Mouse (Mus musculus): ENCODE data around the gene Gm20379. TPM values are rescaled to one million over a fixed set of nuclear protein-coding genes. Genes with fewer than 3 reads are reported as not detected.

The Gm20379 gene
- polyA plus RNA-seq, 1 experiment from 2014 or later = 1.2 TPM

DNA sequence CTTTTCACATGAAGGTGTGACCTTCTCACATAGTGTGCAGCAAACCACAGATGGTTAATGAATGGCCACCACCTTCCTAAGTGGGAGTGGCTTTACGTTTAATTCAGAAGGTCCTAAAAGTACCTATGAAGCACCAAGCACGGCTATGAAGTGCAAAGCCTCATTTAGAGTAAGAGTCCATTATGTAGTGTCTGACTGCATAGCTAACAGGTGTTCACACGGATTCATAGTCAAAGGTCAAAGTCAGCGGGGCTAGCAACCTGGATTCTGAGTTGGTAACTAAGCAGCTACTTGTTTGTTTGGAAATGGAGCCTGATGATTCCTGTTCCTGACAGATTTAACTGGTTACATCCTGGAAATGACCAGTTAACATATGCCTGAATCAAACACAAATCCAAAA is 4.0 kb upstream of the Gm20379 start:
- no peak for ATAC-seq (ENCODE audit: low FRiP score)
- Histone ChIP-seq H3K9me3 (replicated peaks) (no peaks in the 10 kb centered on the region), H3K27ac (replicated peaks) (no peak overlapping the region), H3K9ac (replicated peaks) (no peak overlapping the region), H3K4me3 (replicated peaks) (no peak overlapping the region), H3K36me3 (peaks cover 13% of the 10 kb centered on the region; the same call in 1 of the 2 replicates), H3K4me1 (no peaks in the 10 kb centered on the region), H3K27me3 (replicated peaks) (no peaks in the 10 kb centered on the region), H3K4me2 (no peak overlapping the region)
- 74% methylated on average over 4 of the region's 4 CpGs for WGBS

GRCm38 (mm10) chr13:92302466-92302865 is 3.3 kb upstream of the Gm20379 start:
- Histone ChIP-seq H3K9ac (replicated peaks) (no peak overlapping the region), H3K27ac (replicated peaks) (no peak overlapping the region), H3K27me3 (replicated peaks) (no peaks in the 10 kb centered on the region), H3K4me1 (no peaks in the 10 kb centered on the region), H3K9me3 (replicated peaks) (no peaks in the 10 kb centered on the region), H3K4me2 (no peak overlapping the region), H3K36me3 (peaks cover 13% of the 10 kb centered on the region; the same call in 1 of the 2 replicates), H3K4me3 (replicated peaks) (no peak overlapping the region)
- 70% methylated on average over 4 of the region's 4 CpGs for WGBS
- no peak for ATAC-seq (ENCODE audit: low FRiP score)

- H3K27me3 ChIP-seq (replicated peaks) = no peaks in the 10 kb centered on the region
- H3K36me3 ChIP-seq = peaks cover 18% of the 10 kb centered on the region; the same call in 1 of the 2 replicates
- WGBS = 58% methylated on average over 8 of the region's 8 CpGs
- H3K9ac ChIP-seq (replicated peaks) = no peak overlapping the region
- no peak overlapping the region for H3K27ac ChIP-seq (replicated peaks)
- H3K4me3 ChIP-seq (replicated peaks) = no peak overlapping the region
- no peaks in the 10 kb centered on the region for H3K4me1 ChIP-seq
- peak; percentile 62 for ATAC-seq (ENCODE audit: low FRiP score)
- H3K9me3 ChIP-seq (replicated peaks) = no peaks in the 10 kb centered on the region
- H3K4me2 ChIP-seq = no peak overlapping the region
Observed at GRCm38 (mm10) chr13:92303062-92303948, 2.5 kb upstream of the Gm20379 start.

DNA sequence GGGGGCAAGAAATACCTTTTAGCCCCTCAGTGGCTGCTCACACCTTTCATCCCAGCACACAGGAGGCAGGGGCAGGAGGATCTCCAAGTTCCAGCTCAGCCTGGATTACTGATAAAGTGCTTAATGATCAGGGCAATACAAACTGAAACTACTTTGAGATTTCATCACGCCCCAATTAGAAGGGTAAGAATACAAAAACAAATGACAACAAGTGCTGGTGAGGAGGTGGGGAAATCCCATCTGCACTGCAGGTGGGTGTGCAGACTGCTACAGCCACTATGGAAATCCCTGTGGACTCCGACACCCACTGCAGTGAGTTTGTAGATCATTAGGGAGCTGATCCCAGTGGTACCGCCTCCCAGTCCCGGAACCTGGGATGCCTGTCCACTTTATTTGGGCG is 1.5 kb upstream of the Gm20379 start:
- Histone ChIP-seq H3K27me3 (replicated peaks) (no peaks in the 10 kb centered on the region), H3K9me3 (replicated peaks) (no peaks in the 10 kb centered on the region), H3K36me3 (peaks cover 24% of the 10 kb centered on the region), H3K27ac (replicated peaks) (no peak overlapping the region), H3K4me1 (no peaks in the 10 kb centered on the region), H3K9ac (replicated peaks) (no peak overlapping the region), H3K4me2 (no peak overlapping the region), H3K4me3 (replicated peaks) (no peak overlapping the region)
- WGBS = 96% methylated on average over 5 of the region's 5 CpGs
- no peak for ATAC-seq (ENCODE audit: low FRiP score)

GRCm38 (mm10) chr13:92314613-92315012 is 8.8 kb downstream of the Gm20379 start:
- 90% methylated on average over 5 of the region's 5 CpGs for WGBS
- Histone ChIP-seq H3K27ac (replicated peaks) (no peak overlapping the region), H3K27me3 (replicated peaks) (no peaks in the 10 kb centered on the region), H3K9me3 (replicated peaks) (no peaks in the 10 kb centered on the region), H3K4me3 (replicated peaks) (no peak overlapping the region), H3K9ac (replicated peaks) (no peak overlapping the region), H3K36me3 (peaks cover 9% of the 10 kb centered on the region; the same call in 1 of the 2 replicates), H3K4me2 (no peak overlapping the region), H3K4me1 (no peaks in the 10 kb centered on the region)
- no peak for ATAC-seq (ENCODE audit: low FRiP score)

DNA sequence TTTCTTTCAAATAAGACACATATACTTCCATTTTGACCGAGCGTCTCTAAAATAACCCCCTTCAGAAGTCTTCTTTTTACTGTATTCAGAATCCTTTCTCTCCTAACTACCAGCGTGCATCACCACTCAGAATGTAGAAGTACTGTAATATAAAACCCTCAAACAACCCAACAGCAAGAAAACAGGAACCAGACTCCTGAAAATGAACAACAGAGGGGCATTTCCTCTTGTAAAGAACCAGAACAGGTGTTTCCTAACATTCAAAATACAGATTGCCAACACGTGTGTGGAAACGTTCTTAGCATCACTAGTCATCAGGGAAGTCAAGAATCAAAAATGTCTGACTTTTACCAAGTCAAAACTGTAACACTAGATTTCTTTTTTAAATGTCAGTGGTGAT is 15.0 kb downstream of the Gm20379 start:
- Histone ChIP-seq H3K4me3 (replicated peaks) (no peak overlapping the region), H3K27me3 (replicated peaks) (no peaks in the 10 kb centered on the region), H3K27ac (replicated peaks) (no peak overlapping the region), H3K4me2 (no peak overlapping the region), H3K9me3 (replicated peaks) (no peaks in the 10 kb centered on the region), H3K9ac (replicated peaks) (no peak overlapping the region), H3K36me3 (peaks cover 10% of the 10 kb centered on the region), H3K4me1 (no peaks in the 10 kb centered on the region)
- WGBS = 93% methylated on average over 5 of the region's 5 CpGs
- no peak for ATAC-seq (ENCODE audit: low FRiP score)

GRCm38 (mm10) chr13:92326030-92326429 is 20.2 kb downstream of the Gm20379 start:
- ATAC-seq (ENCODE audit: low FRiP score) = no peak
- peaks cover 4% of the 10 kb centered on the region; the same call in 1 of the 2 replicates for H3K36me3 ChIP-seq
- H3K4me1 ChIP-seq = no peaks in the 10 kb centered on the region
- H3K9me3 ChIP-seq (replicated peaks) = no peaks in the 10 kb centered on the region
- no peak overlapping the region for H3K27ac ChIP-seq (replicated peaks)
- H3K9ac ChIP-seq (replicated peaks) = no peak overlapping the region
- no peak overlapping the region for H3K4me2 ChIP-seq
- H3K27me3 ChIP-seq (replicated peaks) = no peaks in the 10 kb centered on the region
- 88% methylated on average over 5 of the region's 5 CpGs for WGBS
- H3K4me3 ChIP-seq (replicated peaks) = no peak overlapping the region

- Histone ChIP-seq H3K4me3 (replicated peaks) (no peak overlapping the region), H3K4me2 (no peak overlapping the region), H3K27me3 (replicated peaks) (no peaks in the 10 kb centered on the region), H3K9ac (replicated peaks) (no peak overlapping the region), H3K36me3 (no peaks in the 10 kb centered on the region; the same call in 1 of the 2 replicates), H3K9me3 (replicated peaks) (no peaks in the 10 kb centered on the region), H3K4me1 (no peaks in the 10 kb centered on the region), H3K27ac (replicated peaks) (no peak overlapping the region)
- no peak for ATAC-seq (ENCODE audit: low FRiP score)
- 89% methylated on average over 2 of the region's 2 CpGs for WGBS
Observed at GRCm38 (mm10) chr13:92328000-92328399, 22.2 kb downstream of the Gm20379 start.

- 92% methylated on average over 3 of the region's 3 CpGs for WGBS
- no peak overlapping the region for H3K4me3 ChIP-seq (replicated peaks)
- no peak for ATAC-seq (ENCODE audit: low FRiP score)
- H3K27me3 ChIP-seq (replicated peaks) = no peaks in the 10 kb centered on the region
- H3K36me3 ChIP-seq = no peaks in the 10 kb centered on the region
- no peak overlapping the region for H3K27ac ChIP-seq (replicated peaks)
- no peaks in the 10 kb centered on the region for H3K4me1 ChIP-seq
- H3K4me2 ChIP-seq = no peak overlapping the region
- H3K9me3 ChIP-seq (replicated peaks) = no peaks in the 10 kb centered on the region
- no peak overlapping the region for H3K9ac ChIP-seq (replicated peaks)
Observed at GRCm38 (mm10) chr13:92330621-92331020, 24.8 kb downstream of the Gm20379 start.

GRCm38 (mm10) chr13:92332103-92332879 is 26.5 kb downstream of the Gm20379 start:
- no peak for ATAC-seq (ENCODE audit: low FRiP score)
- Histone ChIP-seq H3K4me2 (no peak overlapping the region), H3K9ac (replicated peaks) (no peak overlapping the region), H3K9me3 (replicated peaks) (no peaks in the 10 kb centered on the region), H3K4me3 (replicated peaks) (no peak overlapping the region), H3K27me3 (replicated peaks) (no peaks in the 10 kb centered on the region), H3K4me1 (no peaks in the 10 kb centered on the region), H3K27ac (replicated peaks) (no peak overlapping the region), H3K36me3 (peaks cover 2% of the 10 kb centered on the region; the same call in 1 of the 2 replicates)
- 78% methylated on average over 15 of the region's 15 CpGs for WGBS

- Histone ChIP-seq H3K9me3 (replicated peaks) (no peaks in the 10 kb centered on the region), H3K9ac (replicated peaks) (no peak overlapping the region), H3K27me3 (replicated peaks) (no peaks in the 10 kb centered on the region), H3K4me3 (replicated peaks) (no peak overlapping the region), H3K36me3 (peaks cover 8% of the 10 kb centered on the region), H3K4me1 (no peaks in the 10 kb centered on the region), H3K27ac (replicated peaks) (no peak overlapping the region), H3K4me2 (no peak overlapping the region)
- 91% methylated on average over 1 of the region's 1 CpGs for WGBS
- no peak for ATAC-seq (ENCODE audit: low FRiP score)
Observed at GRCm38 (mm10) chr13:92336857-92337256, 31.1 kb downstream of the Gm20379 start.
